In genomic region chr4:63021034-63021700, GRCm38 (mm10) we compare ENCODE assay signal across 8 mouse cellular contexts. TPM values are rescaled to one million over a fixed set of nuclear protein-coding genes. Genes with fewer than 3 reads are reported as not detected.
DNase-seq lines count a peak whose midpoint lies in the region; ATAC-seq and TF ChIP-seq lines count a peak whose summit lies in the region.
"Had no signal": no experiment of that assay in that cellular context is flagged by ENCODE, and none has a peak within 500 bp of the region (broad histone marks: within the 10 kb centered on the region; RNA-seq: fewer than 3 reads in every experiment).

No protein-coding gene starts in this region.

- no peak for ATAC-seq in kidney, postnatal 0 days (replicated peaks; ENCODE audit: low FRiP score, low read depth)

- H3K27ac ChIP-seq in kidney, postnatal 0 days = peak overlapping the region; percentile 48

- H3K9me3 ChIP-seq in kidney, postnatal 0 days (replicated peaks; ENCODE audit: low read length) = no peaks in the 10 kb centered on the region

- peak; percentile 10 to 14 for DNase-seq in heart, adult 9 months (ENCODE audit: low spot score in 2 of 2)
- DNase-seq in heart, postnatal 36 days = no peak
- DNase-seq in urinary bladder, postnatal 25 days (ENCODE audit: low spot score) = peak; percentile 3
- no peak for DNase-seq in urinary bladder, postnatal 10 days (ENCODE audit: low spot score)
- DNase-seq in kidney, postnatal 0 days (ENCODE audit: low spot score) = peak; percentile 61
- no peak for DNase-seq in spleen, postnatal 10 days (ENCODE audit: low spot score in 2 of 2)
- no peak for DNase-seq in cerebellum, adult 9-10 months

- WGBS in kidney, postnatal 0 days = 49% methylated on average over 6 of the region's 6 CpGs

- no peak overlapping the region for H3K4me2 ChIP-seq in kidney, postnatal 0 days (ENCODE audit: low read length)

- no peaks in the 10 kb centered on the region for H3K36me3 ChIP-seq in kidney, postnatal 0 days (ENCODE audit: insufficient read depth, low read length)

- peaks cover 9% of the 10 kb centered on the region for H3K4me1 ChIP-seq in kidney, postnatal 0 days (replicated peaks; ENCODE audit: insufficient read depth, low read length)

- no peaks in the 10 kb centered on the region for H3K27me3 ChIP-seq in kidney, postnatal 0 days (ENCODE audit: insufficient read depth, low read length)

- intact Hi-C loops in heart, postnatal 36 days (cut with DNase I) = no loop called here

- H3K4me3 ChIP-seq in kidney, postnatal 0 days (replicated peaks; ENCODE audit: low read depth, low read length) = no peak overlapping the region

- no peak for TF ChIP-seq CTCF in kidney, postnatal 0 days (IDR thresholded peaks at IDR 0.05; ENCODE audit: low read depth)

- H3K9ac ChIP-seq in kidney, postnatal 0 days (ENCODE audit: low read depth, low read length) = no peak overlapping the region

RNA-seq across cellular contexts. Expression of gene Zfp618, which starts 55.8 kb away (rescaled TPM):
- under 1 TPM; 0.33 to 0.56 TPM for total RNA-seq in heart, postnatal 36 days (2021)
- polyA plus RNA-seq in kidney, postnatal 0 days (2015; fragmentation: Nextera tagmentation; extraction: Ambion mirVana) = 26.6 and 27.6 TPM in 2 replicates
- total RNA-seq: neutrophil, adult 5-6 weeks had no signal

Comparison
In these comparisons a context has a peak if more than half of its experiments do, and no peak if none do; other contexts are left out.
1. DNase-seq: peak in heart, adult 9 months (2 of 2), urinary bladder, postnatal 25 days (single experiment) and kidney, postnatal 0 days (single experiment); none in heart, postnatal 36 days (0 of 2), urinary bladder, postnatal 10 days (single experiment), spleen, postnatal 10 days (0 of 2) and cerebellum, adult 9-10 months (single experiment).